Mouse (Mus musculus) adrenal gland, postnatal 25 days (tissue): ENCODE results near the gene Plce1. TPM values are rescaled to one million over a fixed set of nuclear protein-coding genes. Genes with fewer than 3 reads are reported as not detected.
A peak's percentile ranks its signal among the peaks of the same experiment; 100 is the strongest.

Experiments used
- DNase-seq: peaks from one replicate; pipeline ENCODE4 v3.0.0; 2021; ENCODE audit warnings: mixed read lengths
- total RNA-seq: library from RNA; stranded (reverse); gene quantifications from 2 replicates; pipeline ENCODE4 v1.2.3, GENCODE M21; 2021

Plce1 gene
- total RNA-seq, 1 experiment from 2014 or later, result 4.0 TPM

GRCm38 (mm10) chr19:38589941-38590340 is 109.0 kb downstream of the Plce1 start:
- peak; percentile 43 for DNase-seq

GRCm38 (mm10) chr19:38592566-38593224 is 111.8 kb downstream of the Plce1 start:
- DNase-seq, result peak; percentile 31

- no peak for DNase-seq
These were observed 112.5 kb downstream of the Plce1 start for GRCm38 (mm10) chr19:38593225-38593897.

- DNase-seq, result no peak
These were observed 115.2 kb downstream of the Plce1 start for GRCm38 (mm10) chr19:38596096-38596495.

- DNase-seq, result no peak
These were observed 116.5 kb downstream of the Plce1 start for GRCm38 (mm10) chr19:38597392-38597791.

- DNase-seq, result no peak
These were observed 118.1 kb downstream of the Plce1 start for GRCm38 (mm10) chr19:38599001-38599400.

GRCm38 (mm10) chr19:38601127-38601526 is 120.2 kb downstream of the Plce1 start:
- no peak for DNase-seq

GRCm38 (mm10) chr19:38602811-38603210 is 121.9 kb downstream of the Plce1 start:
- peak; percentile 36 for DNase-seq

- DNase-seq, result no peak
These were observed 126.3 kb downstream of the Plce1 start for GRCm38 (mm10) chr19:38607236-38607635.

- DNase-seq, result no peak
These were observed 128.2 kb downstream of the Plce1 start for GRCm38 (mm10) chr19:38608951-38609654.

- no peak for DNase-seq
These were observed 129.4 kb downstream of the Plce1 start for GRCm38 (mm10) chr19:38610291-38610690.

- no peak for DNase-seq
These were observed 129.9 kb downstream of the Plce1 start for GRCm38 (mm10) chr19:38610809-38611208.

GRCm38 (mm10) chr19:38614067-38614675 is 133.3 kb downstream of the Plce1 start:
- DNase-seq, result no peak

GRCm38 (mm10) chr19:38615356-38615755 is 134.4 kb downstream of the Plce1 start:
- no peak for DNase-seq

- DNase-seq, result no peak
These were observed 139.2 kb downstream of the Plce1 start for GRCm38 (mm10) chr19:38620134-38620533.

GRCm38 (mm10) chr19:38621546-38621945 is 140.6 kb downstream of the Plce1 start:
- peak; percentile 4 for DNase-seq

GRCm38 (mm10) chr19:38626246-38627015 is 145.5 kb downstream of the Plce1 start:
- DNase-seq, result no peak

- no peak for DNase-seq
These were observed 146.3 kb downstream of the Plce1 start for GRCm38 (mm10) chr19:38627075-38627768.

GRCm38 (mm10) chr19:38632251-38632650 is 151.3 kb downstream of the Plce1 start:
- no peak for DNase-seq

GRCm38 (mm10) chr19:38633306-38633705 is 152.4 kb downstream of the Plce1 start:
- no peak for DNase-seq

- no peak for DNase-seq
These were observed 158.1 kb downstream of the Plce1 start for GRCm38 (mm10) chr19:38639050-38639449.
